Mouse (Mus musculus) forebrain, postnatal 0 days (tissue): ENCODE measurements around the gene Exoc6b. TPM values are rescaled to one million over a fixed set of nuclear protein-coding genes. Genes with fewer than 3 reads are reported as not detected.
"Not testable (repeated sequence)": the region's sequence is repeated elsewhere in the genome, so short reads cannot be mapped to it uniquely, and the experiment has no call there.

ENCODE experiments used
- ATAC-seq: fragments of 200-750 bp; cut with Nextera tagmentation; 2 replicates; pipeline ENCODE4 v1.8.0; 2017; ENCODE audit warnings: mild to moderate bottlenecking, moderate library complexity
- DNase-seq: peaks from one replicate; pipeline ENCODE4 v3.0.0-alpha.2; 2015
- H3K27ac ChIP-seq: fragments of 300-500 bp; sonication (generic); 2 replicates; pipeline ENCODE4 v1.5.1; 2014; ENCODE audit warnings: low read depth, mild to moderate bottlenecking, antibody characterized with exemption, low read length, moderate library complexity, mixed read lengths
- H3K27me3 ChIP-seq: fragments of 300-500 bp; sonication (generic); 2 replicates; pipeline ENCODE4 v1.6.1; 2014; ENCODE audit warnings: mild to moderate bottlenecking, low read length, mixed read lengths; ENCODE audit not compliant: insufficient read depth
- H3K36me3 ChIP-seq: fragments of 300-500 bp; sonication (generic); 2 replicates; pipeline ENCODE4 v1.6.1; 2014; ENCODE audit warnings: mild to moderate bottlenecking, moderate library complexity; ENCODE audit not compliant: insufficient read depth
- H3K4me1 ChIP-seq: fragments of 300-500 bp; sonication (generic); 2 replicates; pipeline ENCODE4 v1.6.1; 2014; ENCODE audit warnings: antibody characterized with exemption; ENCODE audit not compliant: insufficient read depth
- H3K4me2 ChIP-seq: fragments of 300-500 bp; sonication (generic); 2 replicates; pipeline ENCODE4 v1.6.1; 2014; ENCODE audit warnings: low read depth, mild to moderate bottlenecking, moderate library complexity
- H3K4me3 ChIP-seq: fragments of 300-500 bp; sonication (generic); 2 replicates; pipeline ENCODE4 v1.5.1; 2014; ENCODE audit warnings: low read depth, low read length, mixed read lengths
- H3K9ac ChIP-seq: fragments of 300-500 bp; sonication (generic); 2 replicates; pipeline ENCODE4 v1.6.1; 2014; ENCODE audit warnings: mild to moderate bottlenecking
- H3K9me3 ChIP-seq: fragments of 300-500 bp; sonication (generic); 2 replicates; pipeline ENCODE4 v1.6.1; 2016; ENCODE audit warnings: low read length
- CTCF ChIP-seq: sonication (generic); IDR thresholded peaks from 2 replicates; pipeline ENCODE4 v1.5.1; 2016; ENCODE audit warnings: antibody characterized with exemption, control low read depth, low read depth
- WGBS: fragments of 180-500 bp; shearing (Covaris S2); extraction: QIAGEN DNeasy Blood & Tissue Kit; methylation state at CpG from one replicate; pipeline ENCODE4 v1.1.7; 2014; 5-methylcytosine and 5-hydroxymethylcytosine counted together
- polyA plus RNA-seq: library from polyadenylated mRNA; unstranded; fragments of >200 nt; fragmentation: Nextera tagmentation; extraction: Ambion mirVana; gene quantifications from 2 replicates; pipeline ENCODE4 v1.2.1, GENCODE M21; 2015
- total RNA-seq: library from RNA; depleted of rRNA; stranded (reverse); fragments of >200 nt; gene quantifications from 2 replicates; pipeline ENCODE4 v1.2.3, GENCODE M21; 2014

The Exoc6b gene
- total and polyA plus RNA-seq, 2 experiments from 2014 or later = 37.7 to 46.2 TPM

- no peak for TF ChIP-seq CTCF
- Histone ChIP-seq H3K9me3 (no peaks in the 10 kb centered on the region), H3K4me2 (no peak overlapping the region), H3K4me1 (no peaks in the 10 kb centered on the region), H3K27me3 (no peaks in the 10 kb centered on the region), H3K27ac (no peak overlapping the region), H3K36me3 (peaks cover 29% of the 10 kb centered on the region), H3K9ac (no peak overlapping the region), H3K4me3 (no peak overlapping the region)
- ATAC-seq (no peak), DNase-seq (no peak)
- WGBS = 88% methylated on average over 6 of the region's 6 CpGs
Measured at GRCm38 (mm10) chr6:84619166-84619565, 450.1 kb downstream of the Exoc6b start.

GRCm38 (mm10) chr6:84617051-84617450, 452.3 kb downstream of the Exoc6b start:
- DNase-seq (no peak), ATAC-seq (no peak)
- Histone ChIP-seq H3K27ac (no peak overlapping the region), H3K4me2 (no peak overlapping the region), H3K4me3 (no peak overlapping the region), H3K27me3 (no peaks in the 10 kb centered on the region), H3K36me3 (peaks cover 29% of the 10 kb centered on the region), H3K4me1 (no peaks in the 10 kb centered on the region), H3K9ac (no peak overlapping the region), H3K9me3 (no peaks in the 10 kb centered on the region)
- WGBS = 97% methylated on average over 1 of the region's 1 CpGs
- TF ChIP-seq CTCF = no peak

GRCm38 (mm10) chr6:84616586-84616985, 452.7 kb downstream of the Exoc6b start:
- no peak for DNase-seq
- H3K4me1 ChIP-seq = no peaks in the 10 kb centered on the region
- H3K9me3 ChIP-seq = no peaks in the 10 kb centered on the region
- no peaks in the 10 kb centered on the region for H3K27me3 ChIP-seq
- peaks cover 29% of the 10 kb centered on the region for H3K36me3 ChIP-seq
- H3K27ac ChIP-seq = no peak overlapping the region
- H3K9ac ChIP-seq = no peak overlapping the region
- no peak for TF ChIP-seq CTCF
- ATAC-seq = no peak
- no peak overlapping the region for H3K4me2 ChIP-seq
- 81% methylated on average over 1 of the region's 1 CpGs for WGBS
- no peak overlapping the region for H3K4me3 ChIP-seq

GRCm38 (mm10) chr6:84613561-84613960, 455.8 kb downstream of the Exoc6b start:
- H3K4me2 ChIP-seq = no peak overlapping the region
- no peaks in the 10 kb centered on the region for H3K27me3 ChIP-seq
- DNase-seq = no peak
- 87% methylated on average over 3 of the region's 3 CpGs for WGBS
- no peak overlapping the region for H3K4me3 ChIP-seq
- no peaks in the 10 kb centered on the region for H3K9me3 ChIP-seq
- no peaks in the 10 kb centered on the region for H3K4me1 ChIP-seq
- H3K36me3 ChIP-seq = 0 out of 2 replicates have a peak, but pooled peaks cover 1% of the 10 kb centered on the region
- TF ChIP-seq CTCF = no peak
- no peak overlapping the region for H3K9ac ChIP-seq
- no peak for ATAC-seq
- no peak overlapping the region for H3K27ac ChIP-seq

- Histone ChIP-seq H3K9ac (no peak overlapping the region), H3K9me3 (no peaks in the 10 kb centered on the region), H3K27me3 (no peaks in the 10 kb centered on the region), H3K4me2 (no peak overlapping the region), H3K36me3 (no peaks in the 10 kb centered on the region), H3K27ac (no peak overlapping the region), H3K4me3 (no peak overlapping the region), H3K4me1 (no peaks in the 10 kb centered on the region)
- no peak for TF ChIP-seq CTCF
- whole genome bisulfite sequencing = 24% methylated on average over 1 of the region's 1 CpGs
- ATAC-seq = peak; percentile 25; the same call in 1 of the 2 replicates
- no peak for DNase-seq
Measured at GRCm38 (mm10) chr6:84601136-84601889, 468.0 kb downstream of the Exoc6b start.

GRCm38 (mm10) chr6:84599296-84599695, 470.0 kb downstream of the Exoc6b start:
- H3K27me3 ChIP-seq, H3K9me3 ChIP-seq, H3K4me3 ChIP-seq, DNase-seq, H3K4me2 ChIP-seq, ATAC-seq, H3K4me1 ChIP-seq, H3K9ac ChIP-seq, H3K36me3 ChIP-seq, H3K27ac ChIP-seq: not testable (repeated sequence)
- WGBS = 89% methylated on average over 3 of the region's 3 CpGs

- no peaks in the 10 kb centered on the region for H3K27me3 ChIP-seq
- no peak for TF ChIP-seq CTCF
- ATAC-seq (no peak), DNase-seq (no peak)
- no peak overlapping the region for H3K4me2 ChIP-seq
- 89% methylated on average over 3 of the region's 3 CpGs for WGBS
- no peaks in the 10 kb centered on the region for H3K9me3 ChIP-seq
- H3K9ac ChIP-seq = no peak overlapping the region
- no peak overlapping the region for H3K4me3 ChIP-seq
- H3K36me3 ChIP-seq = no peaks in the 10 kb centered on the region
- H3K4me1 ChIP-seq = no peaks in the 10 kb centered on the region
- H3K27ac ChIP-seq = no peak overlapping the region
Measured at GRCm38 (mm10) chr6:84598725-84599124, 470.6 kb downstream of the Exoc6b start.
